Mouse (Mus musculus) ES-Bruce4 (cell line): ENCODE measurements around the gene Hdgfl2. TPM values are rescaled to one million over a fixed set of nuclear protein-coding genes. Genes with fewer than 3 reads are reported as not detected.

ENCODE experiments used
- H3K27ac ChIP-seq: 2 replicates; pipeline ENCODE4 v1.5.1; 2012; ENCODE audit warnings: low read length, inconsistent platforms; ENCODE audit not compliant: insufficient read depth
- H3K27me3 ChIP-seq: 2 replicates; pipeline ENCODE4 v1.6.1; 2012; ENCODE audit warnings: mild to moderate bottlenecking, low read length, inconsistent platforms; ENCODE audit not compliant: control insufficient read depth, poor library complexity, insufficient read depth, severe bottlenecking
- H3K36me3 ChIP-seq: 2 replicates; pipeline ENCODE4 v1.6.1; 2012; ENCODE audit warnings: inconsistent platforms, mild to moderate bottlenecking, low read length, moderate library complexity; ENCODE audit not compliant: control insufficient read depth, poor library complexity, insufficient read depth, severe bottlenecking
- H3K4me1 ChIP-seq: one replicate; pipeline ENCODE4 v1.8.1; 2011; ENCODE audit warnings: low read length; ENCODE audit not compliant: control insufficient read depth, insufficient read depth
- H3K4me3 ChIP-seq: 2 replicates; pipeline ENCODE4 v1.5.1; 2011; ENCODE audit warnings: low read depth, mild to moderate bottlenecking, low read length
- H3K9ac ChIP-seq: 2 replicates; pipeline ENCODE4 v1.6.1; 2012; ENCODE audit warnings: low read depth, mild to moderate bottlenecking, inconsistent platforms; ENCODE audit not compliant: poor library complexity, severe bottlenecking
- H3K9me3 ChIP-seq: replicated peaks from 2 replicates; pipeline ENCODE4 v1.6.1; 2012; ENCODE audit warnings: mild to moderate bottlenecking, low read length, inconsistent platforms; ENCODE audit not compliant: control insufficient read depth, poor library complexity, insufficient read depth, severe bottlenecking
- CTCF ChIP-seq: IDR thresholded peaks from one replicate; pipeline ENCODE4 v1.8.1; 2011; ENCODE audit warnings: low read depth, low read length
- EP300 ChIP-seq: IDR thresholded peaks from 2 replicates; pipeline ENCODE4 v1.6.1; 2011; ENCODE audit warnings: low read depth, low read length; ENCODE audit not compliant: insufficient read depth
- POLR2A ChIP-seq: IDR thresholded peaks from one replicate; pipeline ENCODE4 v1.8.1; 2011; ENCODE audit warnings: low read length; ENCODE audit not compliant: insufficient read depth
- polyA plus RNA-seq: library from polyadenylated mRNA; stranded (reverse); fragments of >200 nt; gene quantifications from 2 replicates; pipeline ENCODE4 v1.2.4, GENCODE M21; 2011; ENCODE audit warnings: low read depth; ENCODE audit not compliant: missing spikeins, insufficient read depth, insufficient read length

The Hdgfl2 gene
- polyA plus RNA-seq, 1 experiment = 77.5 TPM

DNA sequence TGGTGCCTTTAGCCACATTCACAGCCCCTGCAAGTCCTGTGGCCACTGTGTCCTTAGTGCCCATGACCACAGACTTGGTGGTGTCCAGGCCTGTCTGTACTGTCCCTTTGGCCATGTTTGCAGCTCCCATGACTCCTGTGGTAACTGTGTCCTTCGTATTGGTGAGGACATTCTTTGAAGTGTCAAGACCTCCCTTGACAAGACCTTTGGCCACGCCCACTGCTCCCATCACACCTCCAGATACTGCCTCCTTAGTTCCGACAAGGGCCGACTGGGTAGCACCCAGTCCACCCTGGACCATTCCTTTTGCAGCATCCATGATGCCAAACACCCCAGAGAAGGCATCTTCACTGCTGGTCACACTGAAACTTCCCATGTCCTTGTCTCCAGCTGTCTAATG, 27.5 kb downstream of the Hdgfl2 start:
- Histone ChIP-seq H3K36me3 (peaks cover 3% of the 10 kb centered on the region), H3K27me3 (no peaks in the 10 kb centered on the region), H3K27ac (no peak overlapping the region), H3K4me3 (no peak overlapping the region), H3K9ac (no peak overlapping the region), H3K9me3 (no peaks in the 10 kb centered on the region), H3K4me1 (no peaks in the 10 kb centered on the region)
- TF ChIP-seq POLR2A (no peak), CTCF (no peak), EP300 (no peak)

GRCm38 (mm10) chr17:56107736-56108135, 28.3 kb downstream of the Hdgfl2 start:
- TF ChIP-seq POLR2A = no peak
- no peak for TF ChIP-seq CTCF
- TF ChIP-seq EP300 = no peak

DNA sequence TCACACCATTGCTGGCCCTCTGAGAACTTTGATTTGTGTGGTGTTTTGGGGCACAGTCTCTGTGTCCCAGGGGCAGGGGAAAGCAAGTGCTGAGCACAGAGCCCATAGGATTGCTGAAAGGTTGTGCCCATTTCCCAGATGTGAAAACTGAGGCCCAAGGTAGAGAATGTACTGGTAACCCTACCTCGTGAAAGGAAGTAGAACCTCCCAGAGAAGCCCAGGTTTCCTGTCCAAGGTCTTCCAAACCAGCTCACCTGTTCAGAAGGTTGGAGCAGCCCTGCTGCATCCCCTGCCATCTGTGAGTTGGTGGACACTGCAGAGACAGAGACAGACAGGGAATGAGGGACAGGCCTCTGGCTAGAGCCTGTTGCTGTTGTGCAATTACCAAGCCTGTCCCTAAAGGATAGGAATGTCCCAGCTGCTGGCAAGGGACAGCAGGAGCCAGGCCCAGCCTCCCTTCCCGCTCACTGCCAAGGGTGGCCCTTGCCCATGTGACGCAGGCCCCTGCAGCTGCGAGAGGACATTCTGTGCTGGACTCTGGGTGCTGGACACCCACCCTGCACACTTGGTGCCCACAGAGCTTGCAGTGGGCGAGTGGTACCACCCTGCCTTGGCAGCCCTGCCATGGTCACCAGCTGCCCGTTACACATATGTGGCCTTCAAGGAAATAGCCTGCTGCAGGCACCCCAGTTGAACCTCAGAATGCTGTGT, 29.1 kb downstream of the Hdgfl2 start:
- Histone ChIP-seq H3K9me3 (no peaks in the 10 kb centered on the region), H3K9ac (no peak overlapping the region), H3K4me1 (no peaks in the 10 kb centered on the region), H3K27me3 (no peaks in the 10 kb centered on the region), H3K27ac (no peak overlapping the region), H3K36me3 (peaks cover under 1% of the 10 kb centered on the region; the same call in 1 of the 2 replicates), H3K4me3 (no peak overlapping the region)
- TF ChIP-seq EP300 = no peak
- no peak for TF ChIP-seq POLR2A
- TF ChIP-seq CTCF = no peak

More at GRCm38 (mm10) chr17:56107736-56108135, 28.3 kb downstream of the Hdgfl2 start:
- Histone ChIP-seq H3K27ac (no peak overlapping the region), H3K9me3 (no peaks in the 10 kb centered on the region), H3K4me3 (no peak overlapping the region), H3K9ac (no peak overlapping the region), H3K27me3 (no peaks in the 10 kb centered on the region), H3K36me3 (peaks cover 3% of the 10 kb centered on the region; the same call in 1 of the 2 replicates), H3K4me1 (no peaks in the 10 kb centered on the region)

DNA sequence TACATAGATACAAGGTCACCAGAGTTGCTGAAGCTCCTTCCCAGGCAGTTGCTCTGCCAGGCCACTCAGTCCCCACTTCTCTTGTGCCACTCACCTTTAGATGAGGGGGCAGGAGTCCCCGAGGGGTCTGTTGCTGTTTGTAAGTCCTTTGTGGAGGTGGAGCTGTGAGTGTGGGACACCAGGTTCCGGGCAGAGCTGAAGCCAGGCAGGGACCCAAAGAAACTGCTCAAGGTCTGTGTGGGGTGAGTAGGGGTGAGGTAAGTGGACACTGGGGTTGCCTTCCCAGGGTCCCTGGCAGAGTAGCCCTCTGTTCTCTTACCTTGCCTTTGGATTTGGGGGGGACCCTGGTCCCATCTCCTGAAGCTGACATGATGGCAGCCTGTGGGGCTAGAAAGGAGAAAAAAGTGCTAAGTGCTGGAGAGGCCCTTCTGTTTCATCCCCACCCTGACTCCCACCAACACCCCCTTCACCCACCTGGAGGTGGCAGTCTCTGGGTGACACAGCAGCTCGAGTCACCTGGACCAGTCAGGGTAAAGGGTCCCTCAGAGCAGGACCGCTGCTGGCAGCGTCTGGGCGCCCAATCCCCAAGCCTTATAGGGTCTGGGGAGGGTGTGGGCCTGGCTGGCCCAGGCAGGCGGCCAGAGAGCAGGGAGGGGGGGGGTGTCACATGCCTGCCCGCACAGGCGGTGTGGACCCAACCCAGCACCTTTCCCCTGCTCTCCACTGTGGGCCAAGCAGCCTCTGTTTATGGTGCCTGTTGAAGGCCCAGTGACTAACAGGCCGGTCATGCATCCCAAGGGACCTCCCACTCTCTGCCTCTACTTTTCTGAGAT, 30.0 kb downstream of the Hdgfl2 start, which contains the start of gene Plin4:
TSS of gene Plin4 (minus strand) at position 585 of the 833 bp plus-strand sequence.
- Histone ChIP-seq H3K36me3 (no peaks in the 10 kb centered on the region), H3K9ac (no peak within 1 kb of the TSS), H3K4me1 (no peaks in the 10 kb centered on the region), H3K4me3 (no peak within 1 kb of the TSS), H3K27me3 (no peaks in the 10 kb centered on the region), H3K27ac (no peak within 1 kb of the TSS), H3K9me3 (no peaks in the 10 kb centered on the region)
- TF ChIP-seq POLR2A = no peak
- TF ChIP-seq EP300 = no peak
- no peak for TF ChIP-seq CTCF

- no peak overlapping the region for H3K9ac ChIP-seq
- H3K36me3 ChIP-seq = no peaks in the 10 kb centered on the region
- no peaks in the 10 kb centered on the region for H3K4me1 ChIP-seq
- H3K27ac ChIP-seq = no peak overlapping the region
- H3K27me3 ChIP-seq = no peaks in the 10 kb centered on the region
- H3K9me3 ChIP-seq = no peaks in the 10 kb centered on the region
- no peak overlapping the region for H3K4me3 ChIP-seq
- no peak for TF ChIP-seq CTCF
- no peak for TF ChIP-seq POLR2A
- no peak for TF ChIP-seq EP300
Observed at GRCm38 (mm10) chr17:56110571-56110970, 31.1 kb downstream of the Hdgfl2 start.
